Mouse (Mus musculus) left cerebral cortex, postnatal 36 days (tissue): Measurements from ENCODE around the gene Tnfrsf14. TPM values are rescaled to one million over a fixed set of nuclear protein-coding genes. Genes with fewer than 3 reads are reported as not detected.
A peak's percentile ranks its signal among the peaks of the same experiment; 100 is the strongest.

ENCODE experiments used
- DNase-seq, 2 experiments: peaks; one replicate each; pipeline ENCODE4 v3.0.0; 2021 to 2022; ENCODE audit warnings: low spot score in 2 of 2, mixed read lengths in 1 of 2
- intact Hi-C: fragments of 180-260 bp; cut with DNase I; formaldehyde crosslinking; loops from one replicate; pipeline ENCODE4 v1.15.1; 2025
- total RNA-seq, 2 experiments: library from RNA; stranded (reverse); gene quantifications; 2 replicates each; pipeline ENCODE4 v1.2.3; 2021

Gene Tnfrsf14
- total RNA-seq, result 1 to 10 TPM; 1.5 to 2.1 TPM

GRCm38 (mm10) chr4:154928395-154929087 is at the start of gene Tnfrsf14:
TSS of gene Tnfrsf14 (minus strand) at chr4:154928563.
- intact Hi-C loops, result no loop called here
- no peak for DNase-seq

DNA sequence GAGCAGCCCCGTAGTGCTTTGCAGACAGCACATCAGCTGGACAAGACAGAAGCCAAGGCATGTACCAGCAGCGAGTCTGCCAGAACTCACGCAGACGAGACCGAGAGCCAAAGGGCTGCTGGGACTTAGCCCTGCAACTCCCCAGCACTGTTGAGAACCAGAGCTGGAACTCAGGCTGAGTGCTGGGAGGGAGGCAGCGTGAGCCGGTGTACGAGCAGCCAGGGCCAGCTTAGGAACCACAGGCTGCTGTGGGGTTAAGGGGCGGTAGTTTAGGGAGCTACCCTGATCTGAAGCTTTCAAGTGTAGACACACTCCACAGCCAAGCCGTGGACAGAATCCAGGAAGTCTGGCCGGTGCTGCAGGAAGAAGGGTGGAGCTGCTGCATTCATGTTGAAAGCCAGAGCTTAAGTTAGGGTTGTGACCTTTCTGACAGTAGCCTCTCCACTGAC is 45.8 kb upstream of the Tnfrsf14 start:
- DNase-seq, result no peak
- intact Hi-C loops, result no loop called here

DNA sequence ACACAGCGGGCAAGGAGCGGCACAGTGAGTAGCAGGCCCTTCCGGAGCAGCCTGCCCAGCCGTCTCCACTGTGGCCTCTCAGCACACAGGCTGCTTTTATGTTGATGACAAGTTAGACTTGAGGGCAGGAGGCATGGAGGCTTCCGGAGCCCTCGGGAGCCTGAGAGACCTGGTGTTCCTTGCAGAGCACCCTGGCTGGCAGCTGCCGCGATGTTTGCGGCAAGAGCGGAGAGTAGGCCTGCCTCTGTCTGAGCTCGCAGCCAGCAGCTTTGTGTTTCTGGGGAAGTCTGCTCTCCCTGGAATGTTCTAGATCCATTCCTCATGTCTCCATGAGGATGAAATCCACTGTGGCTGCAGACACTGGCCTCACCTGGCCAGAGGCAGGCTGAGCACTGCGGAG is 44.2 kb upstream of the Tnfrsf14 start:
- DNase-seq, result no peak
- intact Hi-C loops, result no loop called here

DNA sequence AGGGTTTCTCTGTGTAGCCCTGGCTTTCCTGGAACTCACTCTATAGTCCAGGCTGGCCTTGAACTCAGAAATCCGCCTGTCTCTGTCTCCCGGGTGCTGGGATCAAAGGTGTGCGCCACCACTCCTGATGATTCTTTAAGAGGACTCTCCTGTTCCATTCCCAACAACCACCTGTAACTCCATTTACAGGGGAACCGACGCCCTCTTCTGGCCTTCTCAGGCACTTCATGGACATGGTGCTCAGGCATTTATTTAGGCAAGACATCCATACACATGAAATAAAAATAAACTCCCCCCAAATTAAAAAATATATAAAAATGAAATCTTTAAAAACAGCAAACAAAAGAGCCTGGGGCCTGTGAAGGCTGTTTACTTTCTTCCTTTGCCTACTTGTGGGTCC is 38.8 kb upstream of the Tnfrsf14 start:
- DNase-seq, result peak in 1 of 2 experiments; percentile 57
- intact Hi-C loops, result loop anchor here (10.0 kb wide), 1 partner anchor 288 kb away; no protein-coding TSS in a partner anchor

GRCm38 (mm10) chr4:154965856-154966255 is 37.5 kb upstream of the Tnfrsf14 start:
- intact Hi-C loops, result loop anchor here (10.0 kb wide), 1 partner anchor 289 kb away; no protein-coding TSS in a partner anchor
- no peak for DNase-seq

DNA sequence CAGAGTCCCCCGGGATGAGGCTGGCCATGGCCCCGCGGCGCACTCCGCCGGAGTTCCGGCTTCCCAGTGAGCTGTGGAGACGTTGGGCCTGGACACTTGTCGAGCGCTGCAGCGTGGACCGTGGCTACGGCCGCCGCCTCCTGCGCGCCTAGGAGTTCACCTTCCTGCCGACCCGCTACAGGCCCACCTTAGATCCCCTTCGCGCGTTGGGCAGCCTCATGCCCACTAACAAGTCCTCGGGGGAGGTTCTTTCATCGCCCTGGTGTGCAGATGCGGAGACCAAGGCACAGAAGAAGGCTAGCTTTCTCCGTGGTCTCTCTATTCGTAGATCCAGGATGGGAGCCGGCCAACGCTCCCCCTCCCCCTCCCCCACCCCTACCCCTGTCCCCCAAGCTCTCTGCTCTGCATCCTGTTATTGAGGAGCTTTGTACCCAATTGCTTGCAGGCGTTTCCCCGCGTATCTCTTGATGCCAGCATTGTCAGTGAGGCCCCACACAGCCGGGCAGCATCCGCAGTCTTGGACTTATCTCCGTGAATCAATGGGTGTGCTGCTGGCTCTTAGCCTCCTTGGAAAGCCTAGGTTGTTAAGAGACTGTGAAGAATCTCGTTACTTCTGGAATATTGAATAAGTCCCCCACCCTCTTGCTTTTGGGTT is 36.3 kb upstream of the Tnfrsf14 start:
- intact Hi-C loops, result loop anchor here (1.0 to 10.0 kb wide), 3 partner anchors 20 to 290 kb away; no protein-coding TSS in a partner anchor

DNA sequence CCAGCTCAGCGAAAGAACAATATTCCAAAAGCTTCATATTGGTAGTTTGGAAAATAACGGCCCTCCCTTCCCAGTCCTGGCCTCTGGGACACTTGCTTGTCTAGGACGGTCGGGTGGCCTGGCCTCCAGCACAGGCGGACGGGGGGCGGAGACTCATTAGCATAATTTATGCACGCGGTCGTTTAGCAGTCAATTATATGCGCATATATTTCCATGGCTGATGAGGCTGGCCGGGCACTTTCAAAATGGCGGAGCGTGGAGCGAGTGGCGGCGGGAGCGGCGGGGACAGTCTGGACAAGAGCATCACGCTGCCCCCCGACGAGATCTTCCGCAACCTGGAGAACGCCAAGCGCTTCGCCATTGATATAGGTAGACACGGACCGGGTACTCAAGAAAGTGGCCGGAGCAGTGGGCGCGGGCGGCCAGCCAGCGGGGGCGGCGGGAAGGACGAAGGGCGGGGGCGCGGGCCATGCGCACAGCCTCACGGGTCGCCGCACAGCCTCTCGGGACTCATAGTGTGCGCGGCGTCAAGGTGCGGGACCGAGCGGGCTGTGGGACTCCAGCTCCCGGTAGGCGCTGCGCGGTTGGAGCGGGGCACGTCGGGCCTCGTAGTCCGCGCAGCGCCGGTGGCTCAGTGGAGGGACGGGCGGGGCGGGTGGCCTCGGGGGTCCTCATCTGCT is 35.7 kb upstream of the Tnfrsf14 start, which contains the start of gene Pank4:
Gene Pank4, plus strand, starts transcription at position 223 of the 680 bp plus-strand sequence.
- DNase-seq, result peak; percentile 93 to 94
- intact Hi-C loops, result loop anchor here (1.0 to 10.0 kb wide), 3 partner anchors 20 to 291 kb away; no protein-coding TSS in a partner anchor

More for the DNA sequence above, 36.3 kb upstream of the Tnfrsf14 start:
- no peak for DNase-seq

- intact Hi-C loops, result loop anchor here (5.0 to 10.0 kb wide), 2 partner anchors 86 to 291 kb away; no protein-coding TSS in a partner anchor
- peak; percentile 54 to 64 for DNase-seq
Observed at GRCm38 (mm10) chr4:154963190-154963836, 35.0 kb upstream of the Tnfrsf14 start.

- DNase-seq, result no peak
- intact Hi-C loops, result loop anchor here (5.0 to 10.0 kb wide), 2 partner anchors 85 to 292 kb away; no protein-coding TSS in a partner anchor
Observed at GRCm38 (mm10) chr4:154962683-154963082, 34.3 kb upstream of the Tnfrsf14 start.

DNA sequence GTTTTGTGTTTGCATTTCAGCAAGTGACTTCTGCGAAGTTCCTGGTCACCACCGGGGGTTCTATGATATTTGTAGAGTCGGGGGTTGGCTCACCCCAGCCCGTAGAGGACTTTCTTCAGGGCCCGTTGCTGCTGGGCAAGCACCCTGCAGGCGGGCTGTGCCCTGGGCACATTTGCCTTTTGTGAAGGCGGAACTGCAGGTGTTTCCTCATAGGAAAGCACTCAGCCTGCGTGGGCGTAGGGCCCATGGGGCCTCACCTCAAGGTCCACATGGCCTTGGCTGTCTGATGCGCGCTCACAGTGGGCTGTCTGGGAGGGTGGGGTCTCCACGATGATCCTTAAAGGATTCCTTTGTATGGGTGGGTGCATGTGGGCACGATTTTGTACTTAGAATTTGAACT is 33.5 kb upstream of the Tnfrsf14 start:
- DNase-seq, result no peak
- intact Hi-C loops, result loop anchor here (5.0 to 10.0 kb wide), 2 partner anchors 85 to 293 kb away; no protein-coding TSS in a partner anchor

DNA sequence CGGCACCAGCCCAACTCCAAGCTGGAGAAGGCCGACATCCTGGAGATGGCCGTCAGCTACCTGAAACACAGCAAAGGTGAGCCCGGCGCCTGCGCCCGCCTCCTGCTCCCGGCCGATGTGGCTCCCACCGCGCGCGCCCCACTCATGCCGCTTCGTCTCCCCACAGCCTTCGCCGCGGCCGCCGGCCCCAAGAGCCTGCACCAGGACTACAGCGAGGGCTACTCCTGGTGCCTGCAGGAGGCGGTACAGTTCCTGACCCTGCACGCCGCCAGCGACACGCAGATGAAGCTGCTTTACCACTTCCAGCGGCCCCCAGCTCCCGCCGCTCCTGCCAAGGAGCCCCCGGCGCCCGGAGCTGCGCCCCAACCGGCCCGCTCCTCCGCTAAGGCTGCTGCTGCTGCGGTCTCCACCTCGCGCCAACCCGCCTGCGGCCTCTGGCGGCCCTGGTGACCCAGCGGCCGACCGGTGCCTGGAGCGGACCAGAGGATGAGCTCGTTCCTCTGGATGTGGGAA is 32.9 kb upstream of the Tnfrsf14 start:
- intact Hi-C loops, result loop anchor here (5.0 to 10.0 kb wide), 2 partner anchors 84 to 294 kb away; no protein-coding TSS in a partner anchor
- DNase-seq, result peak; percentile 60 to 67

DNA sequence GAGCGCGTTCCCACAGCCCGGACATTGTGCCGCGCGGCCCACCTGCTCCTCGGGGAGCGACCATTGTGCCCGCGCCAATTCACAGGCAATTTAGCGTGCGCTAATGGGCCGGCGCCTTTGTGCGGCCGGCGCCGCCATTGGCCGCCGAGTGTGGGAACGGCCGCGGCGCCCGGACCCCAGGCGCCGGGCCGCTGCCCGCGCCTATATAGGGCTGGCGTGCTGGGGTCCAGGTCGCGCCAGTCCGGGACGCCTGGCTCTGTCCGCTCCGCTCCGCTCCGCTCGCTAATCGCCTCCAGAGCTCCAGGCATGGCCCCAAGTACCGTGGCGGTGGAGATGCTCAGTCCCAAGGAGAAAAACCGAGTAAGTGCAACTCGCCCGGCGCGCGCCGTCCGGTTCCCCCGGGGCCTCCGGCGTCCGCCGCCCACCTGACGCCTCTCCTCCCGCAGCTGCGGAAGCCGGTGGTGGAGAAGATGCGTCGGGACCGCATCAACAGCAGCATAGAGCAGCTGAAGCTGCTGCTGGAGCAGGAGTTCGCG is 32.4 kb upstream of the Tnfrsf14 start, which contains the start of gene Hes5:
Gene Hes5, plus strand, starts transcription at position 234 of the 536 bp plus-strand sequence.
- intact Hi-C loops, result loop anchor here (1.0 to 10.0 kb wide), 3 partner anchors 12 to 294 kb away; no protein-coding TSS in a partner anchor
- peak; percentile 60 to 73 for DNase-seq

DNA sequence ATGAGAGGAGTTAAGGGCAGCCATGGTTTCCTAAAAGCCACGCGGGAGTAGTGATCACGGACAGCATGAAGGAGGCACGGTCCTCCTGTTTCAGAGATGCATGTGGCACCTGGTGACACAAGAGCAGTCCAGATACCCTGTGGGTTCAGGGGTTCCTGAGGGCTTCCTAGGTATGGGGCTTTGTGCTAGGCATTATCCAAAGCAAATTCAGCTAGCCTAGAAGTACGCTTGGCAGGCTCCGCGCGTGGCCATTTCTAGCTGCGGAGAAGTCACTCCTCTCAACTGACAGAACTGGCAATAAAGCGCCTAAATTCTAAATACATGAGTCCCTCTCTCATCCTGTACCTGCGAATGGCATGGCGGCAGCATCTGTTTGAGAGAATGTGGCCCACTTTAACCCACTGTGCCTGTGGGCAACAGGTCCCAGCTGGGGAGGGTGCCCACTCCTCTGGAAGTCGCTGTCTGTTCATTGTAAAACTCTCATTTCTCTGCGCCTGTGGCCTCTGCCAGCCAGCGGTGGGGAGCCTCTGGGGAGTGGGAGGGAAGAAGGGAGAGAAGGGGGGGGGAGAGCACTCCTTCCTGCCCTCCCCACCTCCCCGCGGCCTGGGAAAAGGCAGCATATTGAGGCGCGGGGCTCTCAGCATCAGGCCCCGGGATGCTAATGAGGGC is 31.8 kb upstream of the Tnfrsf14 start:
- DNase-seq, result peak in 1 of 2 experiments; percentile 57
- intact Hi-C loops, result loop anchor here (1.0 to 10.0 kb wide), 3 partner anchors 12 to 295 kb away; no protein-coding TSS in a partner anchor

DNA sequence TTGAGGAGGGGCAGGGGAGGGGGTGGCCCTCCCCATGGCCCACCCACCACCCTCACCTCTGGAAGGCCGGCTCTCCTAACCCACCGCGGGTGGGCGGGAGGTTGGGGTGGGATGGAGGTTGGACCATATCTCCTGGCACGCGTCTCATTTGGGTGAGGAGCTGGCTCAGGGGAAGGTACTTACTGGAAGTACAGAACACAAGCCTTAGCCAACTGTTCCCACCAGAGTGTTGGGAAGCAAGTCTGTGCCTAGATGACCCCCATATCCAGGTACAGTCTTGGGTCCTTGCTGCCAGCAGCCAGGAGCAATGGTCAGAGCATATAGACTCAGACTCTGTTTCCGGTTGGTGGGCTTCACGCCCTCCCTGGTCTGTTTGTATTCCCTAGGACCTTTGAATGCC is 30.3 kb upstream of the Tnfrsf14 start:
- DNase-seq, result no peak
- intact Hi-C loops, result no loop called here

- no peak for DNase-seq
- intact Hi-C loops, result no loop called here
Observed at GRCm38 (mm10) chr4:154958171-154958570, 29.8 kb upstream of the Tnfrsf14 start.

DNA sequence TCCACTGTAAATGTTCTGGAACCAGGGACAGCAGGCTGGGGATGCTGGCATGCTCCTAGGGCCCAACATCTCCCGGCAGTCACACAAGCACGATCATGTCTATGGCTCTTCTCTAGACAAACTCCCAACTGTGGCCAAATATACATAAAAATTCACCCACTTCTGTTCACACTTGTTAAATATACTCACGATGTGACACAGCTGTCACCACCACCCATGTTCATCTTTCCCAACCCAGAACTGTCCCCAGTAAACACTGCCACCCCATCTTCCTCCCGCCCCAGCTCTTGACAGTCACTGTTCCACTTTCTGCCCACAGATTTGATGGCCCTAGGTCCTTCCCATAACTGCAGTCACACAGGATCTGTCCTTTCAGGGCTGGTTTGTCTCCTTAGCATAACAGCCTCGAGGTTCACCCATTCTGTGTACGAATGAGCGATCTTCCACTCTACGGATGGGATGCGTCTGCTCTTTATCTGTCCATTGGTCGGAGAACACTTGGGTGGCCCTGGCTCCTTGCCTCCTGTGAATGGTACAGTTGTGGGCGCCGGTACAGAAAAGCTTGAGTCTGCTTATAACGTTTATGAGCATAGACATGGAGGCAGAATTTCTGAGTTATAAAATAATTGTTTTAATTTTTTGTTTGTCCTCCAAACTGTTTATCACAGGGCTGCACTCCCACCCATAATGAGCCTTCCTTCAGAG is 29.1 kb upstream of the Tnfrsf14 start:
- intact Hi-C loops, result no loop called here
- peak; percentile 69 to 73 for DNase-seq

- no peak for DNase-seq
- intact Hi-C loops, result no loop called here
Observed at GRCm38 (mm10) chr4:154956604-154957003, 28.2 kb upstream of the Tnfrsf14 start.
